Mouse (Mus musculus) G1E (cell line): Measurements from ENCODE around the gene Rrp9.

Experiments
- CTCF ChIP-seq: IDR thresholded peaks from 2 replicates; pipeline ENCODE4 v1.5.1; 2012; ENCODE audit warnings: low read depth, low read length, inconsistent platforms, mixed read lengths
- GATA1 ChIP-seq: IDR thresholded peaks from 2 replicates; pipeline ENCODE4 v1.6.1; 2012; ENCODE audit warnings: borderline replicate concordance, low read length, inconsistent platforms, mixed read lengths
- GATA2 ChIP-seq: IDR thresholded peaks from 2 replicates; pipeline ENCODE4 v1.6.1; 2012; ENCODE audit warnings: low read depth, low read length, inconsistent platforms, borderline replicate concordance
- POLR2AphosphoS5 ChIP-seq: IDR thresholded peaks from 2 replicates; pipeline ENCODE4 v1.6.1; 2012; ENCODE audit warnings: low read depth, low read length, inconsistent platforms; ENCODE audit not compliant: insufficient replicate concordance
- TAL1 ChIP-seq: conservative IDR thresholded peaks from 2 replicates; pipeline ENCODE4 v1.6.1; 2012; ENCODE audit warnings: low read depth, low read length, inconsistent platforms, mixed read lengths

GRCm38 (mm10) chr9:106442680-106443079 lies 33.1 kb upstream of the Rrp9 start:
- TF ChIP-seq CTCF (no peak), POLR2AphosphoS5 (no peak), GATA1 (no peak), TAL1 (no peak), GATA2 (no peak)
